Mouse (Mus musculus) embryonic facial prominence, embryonic 11.5 days (tissue): Measurements from ENCODE around the gene Igfbp6. TPM values are rescaled to one million over a fixed set of nuclear protein-coding genes. Genes with fewer than 3 reads are reported as not detected.

ENCODE experiments used
- ATAC-seq: fragments of 200-750 bp; cut with Nextera tagmentation; replicated peaks from 2 replicates; pipeline ENCODE4 v1.8.0; 2017; ENCODE audit warnings: low read depth; ENCODE audit not compliant: insufficient number of reproducible peaks, low FRiP score, low TSS enrichment
- DNase-seq: peaks from one replicate; pipeline ENCODE4 v3.0.0-alpha.2; 2015; ENCODE audit warnings: low spot score
- H3K27ac ChIP-seq: fragments of 300-500 bp; sonication (generic); replicated peaks from 2 replicates; pipeline ENCODE4 v1.5.1; 2014; ENCODE audit warnings: mild to moderate bottlenecking, low read depth, low read length, control low read depth
- H3K27me3 ChIP-seq: fragments of 300-500 bp; sonication (generic); 2 replicates; pipeline ENCODE4 v1.6.1; 2014; ENCODE audit warnings: mild to moderate bottlenecking, low read length, moderate library complexity, mixed read lengths; ENCODE audit not compliant: control insufficient read depth, insufficient read depth
- H3K36me3 ChIP-seq: fragments of 300-500 bp; sonication (generic); replicated peaks from 2 replicates; pipeline ENCODE4 v1.6.1; 2014; ENCODE audit warnings: low read depth, mild to moderate bottlenecking, low read length, moderate library complexity, mixed read lengths; ENCODE audit not compliant: control insufficient read depth, insufficient read depth
- H3K4me1 ChIP-seq: fragments of 300-500 bp; sonication (generic); 2 replicates; pipeline ENCODE4 v1.6.1; 2014; ENCODE audit warnings: low read length, mixed read lengths; ENCODE audit not compliant: control insufficient read depth, insufficient read depth
- H3K4me2 ChIP-seq: fragments of 300-500 bp; sonication (generic); 2 replicates; pipeline ENCODE4 v1.6.1; 2014; ENCODE audit warnings: low read depth, mild to moderate bottlenecking, control low read depth, low read length, moderate library complexity
- H3K4me3 ChIP-seq: fragments of 300-500 bp; sonication (generic); 2 replicates; pipeline ENCODE4 v1.5.1; 2014; ENCODE audit warnings: low read depth, low read length, control low read depth
- H3K9ac ChIP-seq: fragments of 300-500 bp; sonication (generic); replicated peaks from 2 replicates; pipeline ENCODE4 v1.6.1; 2014; ENCODE audit warnings: mild to moderate bottlenecking, control low read depth, low read length
- H3K9me3 ChIP-seq: fragments of 300-500 bp; sonication (generic); replicated peaks from 2 replicates; pipeline ENCODE4 v1.6.1; 2016; ENCODE audit warnings: mild to moderate bottlenecking, low read length, inconsistent platforms, mixed read lengths; ENCODE audit not compliant: control insufficient read depth
- WGBS: fragments of 180-500 bp; shearing (Covaris S2); extraction: QIAGEN DNeasy Blood & Tissue Kit; methylation state at CpG from one replicate; pipeline ENCODE4 v1.1.7; 2014; 5-methylcytosine and 5-hydroxymethylcytosine counted together
- polyA plus RNA-seq: library from polyadenylated mRNA; unstranded; fragments of >200 nt; fragmentation: Nextera tagmentation; extraction: Ambion mirVana; gene quantifications from 2 replicates; pipeline ENCODE4 v1.2.1, GENCODE M21; 2014

Gene Igfbp6
- 0.70 TPM in 1 of 2 replicates, not detected in the other for polyA plus RNA-seq

DNA sequence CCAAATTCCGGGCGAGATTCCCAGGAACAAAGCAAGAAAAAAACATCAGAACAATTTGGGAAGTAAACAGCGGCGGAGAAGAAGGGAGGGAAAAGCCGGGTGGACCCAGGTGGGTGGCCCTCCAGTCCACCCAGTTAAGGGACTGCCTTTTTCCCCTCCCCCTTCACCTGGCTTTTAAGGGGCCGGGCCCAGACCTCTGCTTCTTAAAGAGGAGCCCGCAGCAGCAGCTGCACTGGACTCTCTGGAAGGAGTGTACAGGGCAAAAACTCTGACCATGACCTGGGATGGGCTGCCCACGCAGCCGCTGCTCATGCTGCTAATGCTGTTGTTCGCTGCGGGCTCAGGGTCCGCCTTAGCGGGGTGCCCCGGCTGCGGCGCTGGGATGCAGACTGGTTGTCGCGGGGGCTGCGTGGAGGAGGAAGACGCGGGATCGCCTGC, at the start of gene Igfbp6:
Gene Igfbp6 (plus strand): TSS at position 89 of the 438 bp plus-strand sequence.
- H3K9ac ChIP-seq = peak within 1 kb of the TSS; percentile 27; the same call in 1 of the 2 replicates
- H3K36me3 ChIP-seq = no peaks in the 10 kb centered on the region
- no peaks in the 10 kb centered on the region for H3K9me3 ChIP-seq
- peak within 1 kb of the TSS; percentile 11 for H3K4me3 ChIP-seq
- no peaks in the 10 kb centered on the region; the same call in 1 of the 2 replicates for H3K4me1 ChIP-seq
- no peak within 1 kb of the TSS for H3K27ac ChIP-seq
- H3K4me2 ChIP-seq = peak within 1 kb of the TSS; percentile 40
- WGBS = 7% methylated on average over 22 of the region's 22 CpGs
- peaks cover 27% of the 10 kb centered on the region for H3K27me3 ChIP-seq
- DNase-seq (no peak), ATAC-seq (no peak)

GRCm38 (mm10) chr15:102094988-102095387, 49.2 kb upstream of the Igfbp6 start:
- Histone ChIP-seq H3K4me2 (no peak overlapping the region), H3K9ac (no peak overlapping the region), H3K4me1 (peaks cover 5% of the 10 kb centered on the region; the same call in 1 of the 2 replicates), H3K27ac (no peak overlapping the region), H3K4me3 (no peak overlapping the region), H3K36me3 (peaks cover 25% of the 10 kb centered on the region), H3K27me3 (no peaks in the 10 kb centered on the region), H3K9me3 (no peaks in the 10 kb centered on the region)
- 88% methylated on average over 16 of the region's 16 CpGs for WGBS
- DNase-seq (no peak), ATAC-seq (no peak)

DNA sequence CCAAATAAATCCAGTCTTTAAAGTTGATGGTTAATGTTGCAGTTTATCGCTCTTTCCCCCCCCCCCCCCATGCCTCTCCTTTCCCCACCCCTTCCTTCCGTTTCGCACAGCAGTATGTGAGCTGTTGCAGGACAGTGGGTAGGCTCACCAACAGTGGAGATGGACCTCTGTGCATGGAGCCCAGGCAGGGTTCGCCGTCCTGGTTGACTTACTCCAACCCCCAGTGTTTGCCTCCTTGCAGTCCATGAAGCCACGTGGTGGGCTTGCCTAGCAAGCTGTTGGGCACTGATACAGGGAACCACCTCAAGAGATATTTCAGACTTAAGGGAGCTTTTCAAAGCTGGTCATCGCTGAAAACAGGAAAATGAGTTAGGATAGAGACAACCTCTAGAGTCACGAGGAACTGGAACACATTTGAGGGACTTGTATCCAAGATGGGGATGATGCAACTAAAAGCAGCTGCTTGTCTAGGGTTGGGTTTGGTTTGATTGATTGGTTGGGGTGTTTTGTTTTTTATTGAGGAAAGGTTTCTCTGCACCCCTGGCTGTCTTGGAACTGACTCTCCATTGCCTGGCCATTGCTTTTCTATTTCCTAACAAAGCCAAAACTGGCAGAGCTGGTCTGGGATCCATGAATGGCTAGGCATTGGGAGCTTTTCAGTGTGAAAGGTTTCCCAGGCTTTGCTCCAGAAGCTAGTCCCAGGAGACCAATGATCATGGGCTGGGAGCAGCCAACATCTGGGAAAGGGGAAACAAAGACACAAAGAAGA, 46.8 kb upstream of the Igfbp6 start:
- Histone ChIP-seq H3K4me3 (no peak overlapping the region), H3K27me3 (no peaks in the 10 kb centered on the region), H3K9ac (no peak overlapping the region), H3K27ac (no peak overlapping the region), H3K4me2 (no peak overlapping the region), H3K9me3 (no peaks in the 10 kb centered on the region), H3K4me1 (peaks cover 20% of the 10 kb centered on the region), H3K36me3 (peaks cover 20% of the 10 kb centered on the region)
- 75% methylated on average over 7 of the region's 8 CpGs for WGBS
- DNase-seq (no peak), ATAC-seq (no peak)

DNA sequence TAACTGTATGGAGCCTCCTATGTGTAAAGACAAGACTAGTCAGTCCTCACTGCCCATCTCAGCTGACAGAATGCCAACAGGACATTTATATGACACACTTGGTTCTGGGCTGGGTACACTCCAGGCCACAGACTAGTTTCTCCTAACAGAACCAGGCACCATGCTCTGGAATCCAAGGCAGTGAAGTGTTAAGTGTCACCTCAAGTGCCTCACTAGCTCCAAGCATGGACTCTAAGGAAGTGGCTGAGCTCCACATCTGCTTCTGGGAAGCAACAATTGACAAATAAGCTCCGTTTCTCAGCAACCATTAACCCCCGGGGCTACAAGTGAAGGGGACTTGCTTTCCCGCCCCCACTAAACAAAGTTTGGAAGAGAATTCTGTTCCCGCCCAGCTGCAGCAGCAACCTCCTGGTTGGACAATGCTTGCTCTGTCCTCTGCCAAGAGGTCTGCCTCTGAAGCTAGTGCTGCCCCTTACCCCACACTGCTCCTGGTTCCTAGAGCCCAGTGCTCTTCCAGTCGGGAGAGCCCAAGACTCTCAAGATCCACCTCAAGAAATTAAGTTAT, 46.1 kb upstream of the Igfbp6 start:
- DNase-seq = peak; percentile 66
- Histone ChIP-seq H3K9me3 (no peaks in the 10 kb centered on the region), H3K27ac (no peak overlapping the region), H3K4me2 (no peak overlapping the region), H3K9ac (no peak overlapping the region), H3K36me3 (peaks cover 20% of the 10 kb centered on the region), H3K4me1 (peaks cover 28% of the 10 kb centered on the region), H3K27me3 (no peaks in the 10 kb centered on the region), H3K4me3 (no peak overlapping the region)
- no peak for ATAC-seq
- WGBS = 20% methylated on average over 5 of the region's 5 CpGs

DNA sequence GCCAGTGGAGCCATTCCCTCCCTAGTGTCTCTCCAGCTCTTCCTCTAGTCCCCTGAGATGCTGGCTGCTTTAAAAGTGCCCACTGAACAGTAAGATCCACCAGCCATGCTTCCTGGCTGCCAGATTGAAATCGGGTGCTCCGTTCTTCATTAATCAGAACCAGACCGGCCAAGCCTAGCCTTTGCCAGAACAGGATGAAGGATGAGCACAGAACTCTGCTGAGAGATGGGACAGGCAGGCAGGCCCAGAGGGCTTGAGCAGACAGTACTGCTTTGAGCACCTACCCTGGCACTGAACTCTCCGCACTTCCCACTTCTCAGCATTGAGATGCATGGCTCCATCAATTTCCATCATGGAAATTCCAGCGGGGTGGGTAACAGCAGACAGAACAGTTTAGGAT, 44.9 kb upstream of the Igfbp6 start:
- Histone ChIP-seq H3K27me3 (no peaks in the 10 kb centered on the region), H3K9ac (no peak overlapping the region), H3K36me3 (peaks cover 15% of the 10 kb centered on the region), H3K4me1 (peaks cover 35% of the 10 kb centered on the region), H3K4me2 (no peak overlapping the region), H3K27ac (no peak overlapping the region), H3K9me3 (no peaks in the 10 kb centered on the region), H3K4me3 (no peak overlapping the region; the same call in 1 of the 2 replicates)
- no peak for ATAC-seq
- 30% methylated on average over 5 of the region's 5 CpGs for WGBS
- peak; percentile 32 for DNase-seq

GRCm38 (mm10) chr15:102099771-102100160, 44.4 kb upstream of the Igfbp6 start:
- peak overlapping the region; percentile 46 for H3K4me3 ChIP-seq
- H3K36me3 ChIP-seq = peaks cover 11% of the 10 kb centered on the region
- H3K4me1 ChIP-seq = peaks cover 35% of the 10 kb centered on the region
- no peak for DNase-seq
- ATAC-seq = no peak
- H3K9me3 ChIP-seq = no peaks in the 10 kb centered on the region
- H3K27me3 ChIP-seq = no peaks in the 10 kb centered on the region
- no peak overlapping the region; the same call in 1 of the 2 replicates for H3K27ac ChIP-seq
- H3K4me2 ChIP-seq = peak overlapping the region; percentile 80
- 18% methylated on average over 8 of the region's 8 CpGs for WGBS
- H3K9ac ChIP-seq = peak overlapping the region; percentile 50

DNA sequence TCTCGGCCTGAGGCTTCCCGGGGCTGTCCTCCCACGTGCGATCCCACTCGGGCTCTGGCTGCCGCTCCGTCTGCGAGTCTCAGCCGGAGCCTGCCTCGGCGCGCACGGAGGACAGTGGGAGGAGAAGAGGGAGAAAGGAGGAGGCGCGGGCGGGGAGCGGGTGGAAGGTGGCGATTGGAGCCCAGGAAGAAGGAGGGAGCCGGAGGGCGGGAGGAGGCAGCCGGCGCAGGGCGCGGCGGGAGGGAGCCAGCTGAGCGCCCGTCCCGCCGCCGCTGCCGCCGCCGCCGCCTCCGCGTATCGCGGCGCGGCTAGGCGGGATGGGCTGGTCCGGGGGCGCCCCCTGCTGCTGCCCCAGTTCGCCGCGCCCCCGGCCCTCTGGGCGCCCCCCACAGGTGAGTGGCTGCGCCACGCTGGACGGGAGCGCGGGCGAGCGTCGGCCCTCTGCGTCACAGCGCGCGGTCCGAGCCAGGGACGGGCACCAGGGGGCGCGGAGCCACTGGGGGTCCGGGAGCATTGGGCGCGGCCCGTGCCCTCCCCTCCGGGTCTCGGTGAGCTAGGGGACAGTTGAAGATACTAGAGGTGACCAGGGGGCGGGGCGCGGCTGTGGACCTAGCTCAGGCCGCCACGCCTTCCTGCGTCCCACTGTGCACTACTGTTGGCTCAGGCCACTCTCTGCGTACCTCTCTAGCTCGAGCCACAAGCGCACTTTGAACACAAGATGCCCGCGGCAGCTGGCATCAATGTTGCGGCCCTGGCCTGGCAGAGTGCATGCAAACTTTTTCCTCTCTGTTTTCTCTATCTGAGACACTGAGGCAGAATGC, 43.8 kb upstream of the Igfbp6 start, which contains the start of gene Tns2:
Gene Tns2 (plus strand): TSS at position 253 of the 821 bp plus-strand sequence.
- H3K4me2 ChIP-seq = peak within 1 kb of the TSS; percentile 80
- WGBS = 1% methylated on average over 62 of the region's 82 CpGs
- H3K4me3 ChIP-seq = peak within 1 kb of the TSS; percentile 46
- peaks cover 35% of the 10 kb centered on the region for H3K4me1 ChIP-seq
- no peaks in the 10 kb centered on the region for H3K9me3 ChIP-seq
- peak within 1 kb of the TSS; percentile 75 for H3K27ac ChIP-seq
- ATAC-seq (peak; percentile 39), DNase-seq (peak; percentile 78)
- H3K27me3 ChIP-seq = no peaks in the 10 kb centered on the region
- H3K36me3 ChIP-seq = peaks cover 5% of the 10 kb centered on the region
- peak within 1 kb of the TSS; percentile 50 for H3K9ac ChIP-seq
